Mouse (Mus musculus): ENCODE measurements around the gene Eif2s2.

- no peak for TF ChIP-seq CTCF (IDR thresholded peaks at IDR 0.05; ENCODE audit: low read depth)
- no peak for TF ChIP-seq EP300 (IDR thresholded peaks at IDR 0.05; ENCODE audit: low read depth)
Observed at GRCm38 (mm10) chr2:154920896-154921295, 28.2 kb upstream of the Eif2s2 start.

Data from liver, embryonic 14.5 days (tissue).